Mouse (Mus musculus): ENCODE results near the gene Prss41. TPM values are rescaled to one million over a fixed set of nuclear protein-coding genes. Genes with fewer than 3 reads are reported as not detected.

Prss41 gene
- total RNA-seq, 2 experiments from 2014 or later, result 1.1 to 2.2 TPM

GRCm38 (mm10) chr17:23795323-23795722 lies 48.6 kb downstream of the Prss41 start:
- no peak for DNase-seq (ENCODE audit: extremely low spot score in 1 of 2, low spot score in 2 of 2)
- Histone ChIP-seq H3K4me3 (no peak overlapping the region), H3K27ac (no peak overlapping the region)
- intact Hi-C loops (cut with DNase I), result no loop called here
- no peak for TF ChIP-seq CTCF (IDR thresholded peaks at IDR 0.05)

GRCm38 (mm10) chr17:23791079-23791357 lies 53.0 kb downstream of the Prss41 start:
- DNase-seq (ENCODE audit: extremely low spot score in 1 of 2, low spot score in 2 of 2), result no peak
- peak overlapping the region; percentile 87 for H3K27ac ChIP-seq
- peak overlapping the region; percentile 64 for H3K4me3 ChIP-seq
- intact Hi-C loops (cut with DNase I), result no loop called here
- no peak for TF ChIP-seq CTCF (IDR thresholded peaks at IDR 0.05)

- peak; percentile 49 to 55 for DNase-seq (ENCODE audit: extremely low spot score in 1 of 2, low spot score in 2 of 2)
- Histone ChIP-seq H3K27ac (peak within 1 kb of the TSS; percentile 87), H3K4me3 (peak within 1 kb of the TSS; percentile 64)
- intact Hi-C loops (cut with DNase I), result loop anchor here (1.0 kb wide), 1 partner anchor 12 kb away; no protein-coding TSS in a partner anchor
- no peak; the same call in 1 of the 2 replicates for TF ChIP-seq CTCF (IDR thresholded peaks at IDR 0.05)
Observed at GRCm38 (mm10) chr17:23790269-23791078, 53.5 kb downstream of the Prss41 start, which contains the start of gene Srrm2. TSS of gene Srrm2 (plus strand) at chr17:23790532.

GRCm38 (mm10) chr17:23789749-23790268 lies 54.2 kb downstream of the Prss41 start:
- intact Hi-C loops (cut with DNase I), result loop anchor here (1.0 kb wide), 1 partner anchor 12 kb away; no protein-coding TSS in a partner anchor
- H3K4me3 ChIP-seq, result peak overlapping the region; percentile 64
- no peak for DNase-seq (ENCODE audit: extremely low spot score in 1 of 2, low spot score in 2 of 2)
- peak overlapping the region; percentile 87 for H3K27ac ChIP-seq
- TF ChIP-seq CTCF (IDR thresholded peaks at IDR 0.05), result no peak

GRCm38 (mm10) chr17:23788973-23789372 lies 55.0 kb downstream of the Prss41 start:
- TF ChIP-seq CTCF (IDR thresholded peaks at IDR 0.05), result no peak
- intact Hi-C loops (cut with DNase I), result no loop called here
- Histone ChIP-seq H3K4me3 (no peak overlapping the region), H3K27ac (no peak overlapping the region)
- no peak for DNase-seq (ENCODE audit: extremely low spot score in 1 of 2, low spot score in 2 of 2)

Small RNA genes lying within 50 kb of the gene (microRNA-seq; reads per million reads assigned to microRNA genes)
- 1.4 to 3.7 reads per million in 2 experiments for gene Mir5125

Other genes with a start within 250 kb of the Prss41 start
- gene Zfp13, start 244.7 kb downstream of the Prss41 start, total RNA-seq (2021), result 10 to 100 TPM; 24.7 to 32.0 TPM
- not detected for gene Zscan10, start 243.3 kb downstream of the Prss41 start, total RNA-seq (2021)
- gene Mmp25, start 198.9 kb downstream of the Prss41 start, total RNA-seq (2021), result under 1 TPM; 0.07 to 0.12 TPM
- not detected for gene Bicdl2, start 183.7 kb downstream of the Prss41 start, total RNA-seq (2021)
- 100 to 1,000 TPM; 127 to 129 TPM for gene Hcfc1r1, start 170.6 kb downstream of the Prss41 start, total RNA-seq (2021)
- gene Thoc6, start 170.3 kb downstream of the Prss41 start, total RNA-seq (2021), result 1 to 10 TPM; 5.5 to 7.2 TPM
- 10 to 100 TPM; 10.3 to 14.3 TPM for gene Tnfrsf12a, start 166.7 kb downstream of the Prss41 start, total RNA-seq (2021)
- not detected for gene Cldn6, start 164.9 kb downstream of the Prss41 start, total RNA-seq (2021)
- under 1 TPM in 1 of 2 experiments, not detected in 1; 0.23 TPM for gene Cldn9, start 160.1 kb downstream of the Prss41 start, total RNA-seq (2021)
- gene 1520401A03Rik, start 121.4 kb downstream of the Prss41 start, total RNA-seq (2021), result under 1 TPM; 0.23 to 0.32 TPM
- gene Pkmyt1, start 117.8 kb downstream of the Prss41 start, total RNA-seq (2021), result 1 to 10 TPM; 4.3 TPM
- 10 to 100 TPM; 50.9 to 56.0 TPM for gene Paqr4, start 103.3 kb downstream of the Prss41 start, total RNA-seq (2021)
- gene Kremen2, start 98.3 kb downstream of the Prss41 start, total RNA-seq (2021), result under 1 TPM; 0.68 TPM
- 100 to 1,000 TPM; 425 to 428 TPM for gene Flywch1, start 72.6 kb downstream of the Prss41 start, total RNA-seq (2021)
- gene Flywch2, start 58.1 kb downstream of the Prss41 start, total RNA-seq (2021), result 10 to 100 TPM; 11.9 to 13.7 TPM
- gene Srrm2, start 53.6 kb downstream of the Prss41 start, total RNA-seq (2021), result 100 to 1,000 TPM; 671 to 678 TPM
- gene Elob, start 15.0 kb downstream of the Prss41 start, total RNA-seq (2021), result 100 to 1,000 TPM; 337 to 365 TPM
- not detected for gene Prss33, start 8.1 kb downstream of the Prss41 start, total RNA-seq (2021)
- gene Prss32, start 317 bp downstream of the Prss41 start, total RNA-seq (2021), result not detected
- gene Prss21, start 23.9 kb upstream of the Prss41 start, total RNA-seq (2021), result not detected
- not detected for gene Dcpp1, start 36.7 kb upstream of the Prss41 start, total RNA-seq (2021)
- gene Dcpp2, start 36.7 kb upstream of the Prss41 start, total RNA-seq (2021), result not detected
- not detected for gene Dcpp3, start 73.3 kb upstream of the Prss41 start, total RNA-seq (2021)
- gene Sbp, start 97.5 kb upstream of the Prss41 start, total RNA-seq (2021), result not detected
- gene Sbpl, start 111.1 kb upstream of the Prss41 start, total RNA-seq (2021), result not detected
- gene Prss30, start 136.4 kb upstream of the Prss41 start, total RNA-seq (2021), result 1 to 10 TPM in 1 of 2 experiments, under 1 TPM in 1; 0.45 to 1.1 TPM
- gene Prss22, start 153.9 kb upstream of the Prss41 start, total RNA-seq (2021), result 1 to 10 TPM in 1 of 2 experiments, under 1 TPM in 1; 0.70 to 1.5 TPM
- gene Prss27, start 194.0 kb upstream of the Prss41 start, total RNA-seq (2021), result not detected
- 10 to 100 TPM; 25.0 to 26.4 TPM for gene Kctd5, start 229.3 kb upstream of the Prss41 start, total RNA-seq (2021)

Data from left cerebral cortex, adult 2 months (tissue).